Mouse (Mus musculus): Measurements from ENCODE around the gene Pacrg.

Pacrg gene

DNA sequence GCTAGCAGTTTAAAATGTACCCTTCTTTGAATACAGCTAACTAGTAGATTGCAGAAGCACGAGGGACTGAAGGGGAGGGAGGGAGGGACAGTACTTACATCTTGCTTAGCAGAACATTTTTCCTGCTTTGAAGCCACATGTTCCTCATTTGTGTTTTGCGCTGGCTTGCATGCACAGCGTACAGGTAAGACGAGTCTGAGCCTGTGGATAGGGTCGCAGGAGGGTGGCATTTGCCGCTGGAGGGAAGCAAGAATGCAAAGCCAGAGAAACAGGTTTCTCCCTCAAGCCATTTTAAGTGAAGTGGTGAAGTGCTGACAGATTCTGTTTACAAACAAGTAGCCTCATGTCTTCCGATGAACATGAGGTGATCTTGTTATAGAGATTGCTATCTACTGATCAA is 306.6 kb downstream of the Pacrg start:
- DNase-seq, result no peak

DNA sequence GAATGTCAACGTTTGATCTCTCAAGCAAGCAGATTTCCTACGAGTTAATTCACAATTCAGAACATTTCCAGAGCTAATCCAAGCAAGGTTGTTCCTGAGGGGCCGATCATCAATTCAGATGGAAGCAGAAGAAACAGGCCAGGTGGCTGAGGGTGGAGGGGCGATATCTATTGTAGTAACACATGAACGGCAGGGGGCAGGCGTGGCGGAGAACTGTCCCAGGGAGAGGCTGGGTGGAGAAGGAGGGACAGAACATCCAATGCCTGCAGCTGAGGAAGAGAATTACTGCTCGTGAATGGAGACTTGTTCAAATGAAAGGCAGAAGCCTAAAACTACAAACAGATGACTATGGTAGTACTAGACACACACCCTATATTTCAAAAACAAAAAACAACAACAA is 309.1 kb downstream of the Pacrg start:
- DNase-seq, result peak; percentile 7

DNA sequence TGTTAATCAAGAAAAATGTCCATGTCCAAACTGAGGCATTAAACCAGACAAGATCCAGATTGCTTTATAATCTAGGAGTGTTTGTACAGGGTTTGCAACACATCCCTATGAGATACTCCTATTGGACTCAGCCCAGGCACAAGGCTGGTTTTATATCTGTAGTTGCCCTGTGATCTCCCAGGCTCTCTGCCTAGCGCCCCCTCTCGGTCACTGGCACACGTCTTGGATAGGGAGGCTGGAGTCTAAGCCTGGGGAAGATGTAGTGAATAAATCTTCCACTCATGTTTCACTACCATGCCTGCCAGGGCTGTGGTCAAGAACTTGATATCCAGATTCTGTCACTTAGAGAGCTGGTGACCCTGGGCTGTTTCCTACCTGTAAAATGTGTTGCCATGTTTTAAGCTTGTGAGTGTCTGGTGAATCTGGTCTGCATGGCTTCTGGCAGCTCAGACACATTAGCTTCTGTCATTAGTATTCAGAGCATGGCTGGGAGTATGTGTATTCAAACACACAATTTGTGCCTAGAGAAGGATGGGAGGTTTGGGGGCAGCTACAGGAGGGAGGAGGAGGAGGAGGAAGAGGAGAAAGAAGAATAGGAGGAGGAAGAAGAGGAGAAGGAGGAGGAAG is 310.7 kb downstream of the Pacrg start:
- no peak for DNase-seq

DNA sequence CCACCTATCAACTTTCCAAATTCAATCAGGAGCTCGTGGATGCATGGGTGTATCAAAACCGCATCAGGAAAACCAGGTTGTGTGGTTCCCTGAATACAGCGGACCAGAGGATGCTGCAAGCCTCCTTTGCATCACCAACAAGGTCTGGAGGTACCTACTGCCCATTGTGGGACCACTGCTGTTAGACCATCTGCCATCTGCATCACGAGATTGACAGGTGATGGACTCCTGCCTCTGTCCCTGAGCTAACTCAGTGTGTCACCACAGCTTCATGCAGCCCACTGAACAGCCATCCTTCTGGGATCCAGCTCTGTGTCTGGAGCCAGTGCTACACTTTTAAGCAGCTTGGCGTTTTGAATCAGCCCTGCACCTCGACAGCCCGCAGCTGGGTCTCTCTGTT is 318.8 kb downstream of the Pacrg start:
- no peak for DNase-seq

DNA sequence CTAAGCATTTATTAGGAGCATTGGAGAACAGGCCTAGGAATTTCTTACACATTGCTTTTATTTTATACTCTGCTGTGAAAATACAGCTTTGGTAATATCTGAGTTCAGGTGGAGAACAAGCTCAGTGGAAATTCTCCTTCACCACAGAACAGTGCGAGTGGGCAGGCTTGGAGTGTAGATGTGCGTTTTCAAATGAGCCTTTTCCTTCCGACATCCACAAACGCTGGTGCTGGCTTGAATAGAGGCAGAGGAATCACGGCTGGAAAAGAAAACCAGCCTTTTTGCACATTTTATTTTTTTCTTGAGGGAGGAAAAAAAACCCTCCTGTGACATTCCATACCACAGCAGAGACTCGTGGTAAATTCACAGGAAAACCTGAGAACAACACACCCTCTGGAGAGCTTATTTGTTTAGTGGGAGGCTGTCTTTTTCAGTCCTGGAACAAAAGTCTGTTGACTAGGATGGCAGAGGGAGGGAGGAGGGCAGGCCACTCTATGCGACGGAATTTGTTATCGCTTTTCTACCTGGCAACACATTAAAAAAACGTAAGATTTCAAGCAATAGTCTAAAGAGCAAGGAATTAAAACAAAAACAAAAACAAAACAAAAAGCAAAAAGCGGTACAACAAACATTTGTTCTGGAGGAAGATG is 320.5 kb downstream of the Pacrg start:
- DNase-seq, result no peak

DNA sequence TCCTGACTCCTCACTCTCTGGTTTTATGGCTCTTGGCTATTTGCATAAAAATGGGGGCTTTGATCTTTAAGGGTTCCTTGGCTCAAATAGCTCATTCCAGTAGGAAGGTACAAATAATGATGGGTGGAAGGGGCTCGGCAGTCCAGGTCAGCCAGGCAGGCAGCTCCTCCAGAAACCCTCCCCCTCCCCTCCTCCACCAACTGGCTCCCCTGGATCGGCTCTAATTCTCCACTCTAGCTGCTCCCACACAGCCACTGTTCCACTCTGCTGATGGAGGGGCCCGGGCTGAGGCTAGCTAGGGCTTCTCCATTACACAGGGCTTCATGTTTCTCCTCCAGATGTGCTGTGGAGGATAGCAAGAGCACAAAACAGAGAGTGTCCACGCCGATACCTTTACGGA is 325.3 kb downstream of the Pacrg start:
- DNase-seq, result no peak

DNA sequence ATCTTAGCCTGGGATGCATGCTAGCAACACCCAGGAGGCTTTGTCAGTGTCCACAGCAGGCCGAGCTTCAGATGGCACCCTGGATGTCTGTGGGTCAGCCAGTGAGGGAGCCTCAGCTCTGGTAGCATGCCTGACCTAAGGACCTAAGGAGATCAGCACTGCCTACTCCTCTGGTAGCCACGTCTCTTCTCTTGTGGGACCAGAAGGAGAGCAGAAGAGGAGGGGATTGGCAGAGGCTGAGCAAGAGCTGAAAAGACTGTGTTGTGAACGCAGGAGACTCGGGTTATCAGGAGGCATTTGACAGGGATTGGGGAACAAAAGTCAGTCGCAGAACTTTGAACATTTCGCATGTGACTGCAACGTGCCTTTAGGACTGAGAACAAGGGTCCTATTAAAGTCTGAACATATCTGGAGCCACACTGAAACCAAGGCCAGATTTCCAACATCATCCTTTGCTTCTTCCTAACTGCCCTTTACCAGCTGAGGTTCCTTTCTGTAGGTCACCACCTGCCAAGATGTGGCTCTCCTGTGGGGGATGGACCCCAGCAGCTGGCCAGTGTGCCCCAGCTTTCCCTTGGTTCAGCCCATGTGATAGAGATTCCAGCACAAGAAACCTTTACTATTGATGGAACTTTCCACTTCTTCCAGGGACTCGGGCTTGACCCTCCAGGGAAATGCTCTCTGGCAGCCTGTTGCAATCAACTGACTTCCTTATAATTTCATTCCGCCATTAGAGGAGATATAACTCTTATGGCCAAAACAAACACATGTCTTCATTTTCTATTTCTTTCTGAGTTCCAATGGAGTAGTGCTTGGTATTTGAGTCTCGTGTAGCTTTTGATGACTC is 329.0 kb downstream of the Pacrg start:
- DNase-seq, result peak; percentile 41

DNA sequence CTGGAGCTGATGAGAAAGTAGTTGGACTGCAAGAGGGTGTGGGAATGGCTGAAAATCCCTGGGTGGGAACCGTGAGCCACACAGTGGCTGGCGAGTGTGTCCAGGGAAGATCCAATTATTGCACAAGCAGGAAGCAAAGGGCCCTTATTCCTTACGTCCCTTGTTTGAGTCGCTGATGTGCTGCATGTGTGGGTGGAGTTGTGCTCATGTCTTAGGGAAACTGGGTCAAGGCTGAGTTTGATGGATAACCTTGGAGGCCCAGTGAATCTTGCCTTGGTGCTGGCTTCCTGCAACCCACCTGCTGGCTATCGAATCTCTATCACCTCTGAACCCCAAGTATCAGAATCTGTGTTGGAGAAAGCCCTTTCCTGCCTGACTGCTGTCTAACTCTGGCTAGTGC is 329.6 kb downstream of the Pacrg start:
- no peak for DNase-seq

DNA sequence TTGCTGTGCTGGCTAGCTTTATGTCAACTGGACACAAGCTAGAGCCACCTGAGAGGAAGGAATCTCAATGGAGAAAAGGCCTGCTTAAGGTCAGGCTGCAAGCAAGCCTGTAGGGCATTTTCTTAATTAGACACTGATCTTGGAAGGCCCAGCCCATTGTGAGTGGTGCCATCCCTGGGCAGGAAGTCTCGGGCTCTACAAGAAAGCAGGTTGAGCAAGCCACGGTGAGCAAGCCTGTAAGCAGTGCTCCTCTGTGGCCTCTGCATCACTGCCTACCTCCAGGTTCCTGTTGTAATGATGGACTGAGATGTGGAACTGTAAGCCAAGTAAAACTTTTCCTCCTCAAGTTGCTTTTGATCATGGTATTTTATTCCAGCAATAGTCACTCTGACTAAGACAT is 332.0 kb downstream of the Pacrg start:
- DNase-seq, result no peak

DNA sequence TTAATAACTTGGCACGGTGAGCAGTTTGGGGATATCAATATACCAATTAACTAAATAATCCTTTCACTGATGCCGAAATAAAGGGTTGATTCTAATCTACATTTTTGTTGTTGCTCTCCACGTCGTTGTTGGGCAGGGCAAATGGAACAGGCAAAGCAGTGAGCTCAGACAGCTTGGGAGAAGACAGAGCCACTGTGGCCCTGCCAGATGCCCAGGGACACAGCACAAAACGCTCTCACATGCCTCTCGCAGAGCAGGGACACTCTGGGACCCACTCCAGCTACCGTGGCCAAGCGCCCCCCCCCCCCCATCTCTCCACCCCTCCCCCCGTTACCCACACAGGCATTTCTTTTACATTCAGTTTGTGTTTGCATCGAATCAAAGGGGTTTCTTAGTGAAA is 332.6 kb downstream of the Pacrg start:
- DNase-seq, result no peak

DNA sequence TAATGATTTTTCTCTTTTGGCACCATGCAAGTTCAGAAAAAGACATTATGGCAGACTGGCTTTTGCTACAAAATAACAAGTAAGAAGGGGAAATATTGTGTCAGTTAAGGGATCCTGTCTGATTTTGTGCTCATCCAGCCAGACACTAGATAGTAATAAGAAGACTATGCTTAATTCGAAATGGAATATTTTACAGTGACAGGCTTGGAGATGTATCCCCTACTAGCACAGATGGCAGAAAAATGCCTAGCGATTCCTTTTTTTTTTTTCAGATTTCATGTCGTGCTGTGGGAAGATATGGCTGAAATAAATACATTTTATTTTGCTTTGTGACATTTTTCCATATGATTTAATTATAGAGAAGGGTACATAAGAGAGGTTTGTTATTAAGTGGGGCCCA is 333.2 kb downstream of the Pacrg start:
- DNase-seq, result no peak

DNA sequence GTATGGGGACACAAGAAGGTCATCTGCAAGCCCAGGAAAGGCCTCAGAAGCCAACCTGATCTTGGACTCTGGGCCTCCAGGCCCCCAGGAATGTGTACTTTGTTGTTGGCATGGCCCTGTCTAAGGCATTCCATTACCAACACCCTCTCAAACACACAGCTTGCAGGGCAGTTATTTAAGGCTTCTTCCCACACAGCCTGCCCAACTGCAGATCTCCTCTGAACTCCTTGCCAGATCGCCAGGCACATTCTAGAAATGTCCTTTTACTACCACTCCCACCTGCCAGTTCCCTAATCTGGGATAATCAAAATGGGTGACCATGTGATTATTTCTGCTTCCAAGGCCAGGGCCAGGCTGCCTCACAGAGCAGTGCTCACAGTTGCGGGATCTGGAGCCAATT is 338.7 kb downstream of the Pacrg start:
- no peak for DNase-seq

DNA sequence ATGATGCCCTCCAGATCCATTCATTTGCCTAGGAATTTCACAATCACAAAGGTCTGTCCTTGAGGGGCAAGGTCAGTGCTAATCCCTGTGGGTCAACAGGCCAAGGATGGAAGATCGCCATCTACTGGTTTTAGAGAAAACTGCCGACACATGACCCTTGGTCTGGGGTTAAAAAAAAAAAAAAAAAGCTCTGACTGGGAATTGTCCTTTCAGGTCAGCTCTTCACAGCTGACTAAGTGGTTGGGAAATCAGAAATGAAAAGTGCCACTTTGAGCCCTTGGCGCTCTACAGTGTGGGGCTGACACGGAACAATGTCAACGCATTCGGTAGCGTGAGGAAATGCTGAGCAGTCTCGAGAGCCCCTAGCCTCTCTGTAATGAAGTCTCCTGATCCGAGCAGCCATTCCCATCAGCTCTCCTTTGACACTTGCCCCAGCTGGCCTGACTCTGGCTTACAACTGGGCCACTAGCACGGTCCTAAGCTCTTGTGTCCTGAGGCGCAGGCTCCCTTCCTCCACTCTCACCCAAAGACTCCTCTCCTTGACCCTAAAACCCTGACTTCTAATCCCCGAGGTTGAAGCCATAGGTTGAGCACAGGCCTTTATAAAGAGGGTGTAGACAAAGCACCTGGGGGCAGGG is 339.2 kb downstream of the Pacrg start:
- peak; percentile 24 for DNase-seq

DNA sequence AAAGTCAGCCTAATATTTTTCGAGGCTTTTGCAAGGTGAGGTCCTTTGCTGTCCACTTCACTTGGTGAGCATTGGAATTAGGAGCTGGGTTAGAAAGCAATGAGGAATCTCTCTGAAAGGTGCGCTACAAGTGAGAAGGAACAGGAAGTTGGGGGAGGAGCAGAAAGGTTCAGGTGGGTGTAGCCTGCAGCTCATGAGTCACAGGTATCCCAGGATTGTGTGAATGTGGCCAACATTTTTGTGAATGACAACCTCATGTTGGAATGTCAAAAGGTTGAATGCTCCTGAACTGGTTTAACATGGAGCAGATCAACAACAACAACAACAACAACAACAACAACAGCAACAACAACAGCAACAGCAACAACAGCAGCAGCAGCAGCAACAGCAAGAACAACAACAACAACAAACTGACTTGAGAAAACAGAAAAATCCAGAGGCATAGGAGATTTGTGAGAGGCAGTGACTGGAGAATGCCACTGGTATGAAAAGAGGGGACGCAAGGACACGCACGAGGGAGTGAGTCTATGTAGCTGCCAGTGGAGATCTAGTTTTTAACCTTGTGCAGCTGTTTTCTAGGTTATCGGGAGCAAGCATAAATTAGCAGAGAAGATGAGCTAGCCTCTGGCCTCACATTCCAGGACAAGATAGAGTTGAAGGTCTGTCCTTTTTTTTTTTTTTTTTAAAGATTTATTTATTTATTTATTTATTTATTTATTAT is 341.0 kb downstream of the Pacrg start:
- no peak for DNase-seq

DNA sequence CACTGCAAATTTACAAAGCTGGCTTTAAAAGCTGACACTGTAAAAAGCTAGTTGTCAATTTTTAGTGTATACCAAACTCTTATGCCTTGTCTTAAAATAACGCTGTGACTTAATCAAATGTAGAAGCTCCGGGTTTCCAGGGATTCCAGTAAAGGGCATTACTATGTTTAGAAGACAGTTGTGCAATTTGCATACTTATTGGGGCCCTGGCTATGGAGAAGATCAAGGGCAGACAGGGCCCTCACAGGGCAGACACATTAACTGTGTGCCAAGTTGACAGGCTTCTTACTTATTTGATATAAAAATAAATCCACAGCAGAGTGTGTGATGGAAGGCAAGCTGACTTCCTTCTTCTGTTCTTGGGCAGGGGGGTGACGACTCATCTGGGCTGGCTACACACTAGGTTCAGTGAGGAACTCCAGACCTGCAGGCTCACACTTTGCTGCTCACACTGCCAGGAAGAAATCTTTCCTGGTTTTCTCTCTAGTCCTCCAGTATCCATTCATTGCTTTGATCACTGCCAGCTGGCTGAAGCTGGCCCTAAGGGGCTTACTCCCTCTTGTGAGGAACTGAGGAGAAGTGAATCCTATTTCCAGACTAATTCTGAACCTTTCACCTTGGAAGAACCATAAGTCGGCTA is 342.2 kb downstream of the Pacrg start:
- no peak for DNase-seq

DNA sequence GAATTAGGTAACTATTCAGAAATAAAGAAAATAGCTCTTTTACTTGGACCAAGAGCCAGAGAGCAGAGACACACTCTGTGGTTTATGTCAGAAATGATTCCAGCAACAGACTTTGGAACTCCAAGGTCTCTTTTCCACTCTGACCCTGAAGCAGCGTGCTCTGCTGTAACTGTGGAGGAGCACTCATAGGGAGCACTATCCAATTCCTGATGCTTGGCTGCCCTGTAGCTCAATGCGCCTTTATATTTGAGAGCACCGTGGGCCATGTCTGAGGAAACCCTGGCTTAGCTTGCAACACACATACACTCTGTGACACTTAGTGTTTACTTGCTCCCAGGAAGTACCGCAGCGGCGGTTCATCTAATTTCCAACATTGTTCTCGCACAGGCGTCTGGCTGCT is 344.0 kb downstream of the Pacrg start:
- DNase-seq, result no peak

DNA sequence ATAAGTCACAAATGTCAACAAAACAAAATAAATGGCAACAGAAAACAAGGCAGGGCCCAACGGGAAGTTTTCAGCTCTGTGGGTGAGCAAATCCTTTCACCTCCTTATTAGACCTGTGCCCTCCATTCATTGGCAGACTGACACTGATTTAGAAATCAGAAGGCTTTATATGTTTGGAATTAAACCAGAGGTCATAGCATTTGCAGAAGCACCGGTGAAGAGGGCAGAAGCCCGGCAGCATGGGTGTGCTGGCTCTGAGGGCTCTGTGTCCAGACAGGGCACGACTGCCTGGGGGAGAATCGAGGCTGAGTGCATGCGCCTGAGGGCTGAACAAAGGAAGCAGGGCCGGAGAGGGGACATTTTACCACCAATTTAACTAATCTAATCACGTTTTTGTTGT is 344.5 kb downstream of the Pacrg start:
- no peak for DNase-seq

DNA sequence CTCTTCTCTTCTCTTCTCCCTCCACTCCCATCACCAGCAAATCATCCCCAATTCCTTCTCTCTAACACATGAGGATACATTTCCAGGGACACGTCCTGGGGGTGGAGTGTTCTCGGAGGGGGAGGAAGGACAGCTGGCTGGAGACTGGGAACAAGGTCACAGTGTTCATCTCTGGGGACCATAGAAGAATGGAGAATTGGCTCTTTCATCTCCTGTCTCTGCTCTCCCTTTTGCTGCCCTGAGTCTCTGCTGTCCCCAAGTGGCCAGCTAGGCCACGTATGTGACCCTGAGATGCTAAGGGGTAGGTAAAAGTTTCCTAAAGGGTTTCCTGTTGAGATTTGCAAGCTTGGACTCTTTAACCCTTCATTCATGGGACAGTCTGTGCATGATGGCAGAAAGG is 347.0 kb downstream of the Pacrg start:
- DNase-seq, result peak; percentile 37

DNA sequence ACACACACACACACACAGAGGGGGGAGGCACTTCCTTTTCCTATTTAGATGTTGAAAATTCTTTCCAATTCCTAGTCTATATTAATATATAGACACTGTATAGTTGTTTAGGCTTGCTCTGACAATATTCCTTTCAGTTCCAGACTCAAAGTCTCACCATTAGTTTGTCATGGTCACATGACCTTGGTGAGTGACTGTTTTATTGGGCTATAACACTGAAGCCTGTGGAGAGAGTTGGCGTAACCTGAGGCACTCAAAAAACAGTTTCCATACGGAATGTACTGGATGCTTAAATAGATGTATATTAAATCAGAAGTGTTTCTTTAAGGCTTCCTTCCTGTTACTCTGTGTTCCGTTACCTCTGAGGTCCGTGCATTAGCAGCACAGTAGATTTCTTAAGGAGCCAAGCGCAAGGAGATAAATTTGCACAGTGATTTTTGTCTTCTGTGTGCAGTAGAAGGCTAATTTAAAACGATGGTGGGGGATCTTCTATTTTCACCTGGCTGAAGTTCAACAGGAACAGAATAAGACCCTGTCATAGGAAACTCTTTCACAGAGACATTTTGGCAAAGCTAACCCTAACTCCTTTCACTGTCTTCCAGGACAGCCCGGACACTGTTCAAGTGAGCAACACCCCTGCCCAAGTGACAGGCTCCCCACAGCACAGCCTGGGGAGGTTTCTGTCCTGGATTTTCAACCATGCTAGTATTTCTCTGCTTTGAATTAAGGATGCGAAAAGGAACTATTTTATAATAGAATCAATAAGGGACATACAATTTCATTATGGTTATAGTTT is 349.5 kb downstream of the Pacrg start:
- DNase-seq, result no peak

DNA sequence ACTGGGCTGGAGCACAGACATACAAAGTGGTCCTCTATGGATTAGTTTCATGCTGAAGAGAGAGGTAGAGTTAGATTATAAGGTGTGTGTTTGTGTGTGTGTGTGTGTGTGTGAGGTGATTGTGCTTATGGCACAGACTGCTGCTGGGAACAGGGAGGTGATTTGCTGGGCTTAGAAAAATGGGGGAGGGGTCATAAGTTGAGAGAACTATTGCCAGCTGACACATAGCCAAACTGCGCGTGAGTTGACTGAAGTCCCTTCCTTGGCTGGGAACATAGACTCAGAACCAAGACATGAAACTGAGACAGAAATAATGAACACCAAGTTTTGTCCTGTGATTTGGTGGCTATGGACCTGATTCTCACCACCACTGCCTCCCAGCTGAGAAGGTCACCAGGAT is 351.2 kb downstream of the Pacrg start:
- no peak for DNase-seq

DNA sequence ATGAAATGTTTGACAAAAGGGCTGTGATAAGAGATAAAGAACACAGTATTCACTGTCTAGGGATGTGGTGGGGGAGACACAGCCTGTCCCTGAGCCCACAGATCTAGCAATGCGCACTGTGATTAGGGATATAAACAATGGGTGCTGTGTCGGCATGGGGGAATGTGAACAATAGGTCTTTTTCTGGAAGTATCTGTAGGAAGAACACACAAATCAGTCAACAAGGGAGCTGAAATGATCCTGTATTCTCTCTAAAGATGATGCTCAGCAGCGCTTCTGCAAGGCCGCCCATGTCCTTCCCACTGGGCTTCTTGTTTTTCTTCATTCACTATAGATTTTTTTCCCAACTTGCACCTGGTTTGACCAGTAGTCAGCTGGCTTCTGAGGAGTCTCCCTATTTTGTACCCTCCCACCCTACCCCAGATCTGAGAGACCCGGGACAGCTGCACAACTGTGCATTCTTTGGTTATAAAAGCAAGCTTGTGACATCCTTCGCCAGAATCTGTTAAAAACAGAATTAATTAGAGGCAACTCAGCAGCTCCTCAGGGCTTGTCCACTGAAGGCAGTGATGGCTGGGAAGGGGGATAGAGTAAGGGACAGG is 356.1 kb downstream of the Pacrg start:
- DNase-seq, result no peak

All from kidney, adult 11 months (tissue).